Mouse (Mus musculus) small intestine, adult 2 months (tissue): ENCODE results near the gene Tmed9. TPM values are rescaled to one million over a fixed set of nuclear protein-coding genes. Genes with fewer than 3 reads are reported as not detected.
A peak's percentile ranks its signal among the peaks of the same experiment; 100 is the strongest.

Experiments
- H3K27ac ChIP-seq: fragments of 200-500 bp; 2 replicates; pipeline ENCODE4 v1.5.1; 2012; ENCODE audit warnings: low read depth, low read length, control low read depth, inconsistent platforms; ENCODE audit not compliant: insufficient read depth
- H3K27me3 ChIP-seq: fragments of 200-500 bp; 2 replicates; pipeline ENCODE4 v1.6.1; 2012; ENCODE audit warnings: mild to moderate bottlenecking, moderate library complexity, low read length, inconsistent platforms; ENCODE audit not compliant: control insufficient read depth, insufficient read depth
- H3K36me3 ChIP-seq: fragments of 200-500 bp; 2 replicates; pipeline ENCODE4 v1.6.1; 2012; ENCODE audit warnings: mild to moderate bottlenecking, low read length, control low read depth, inconsistent platforms; ENCODE audit not compliant: control insufficient read depth, insufficient read depth
- H3K4me1 ChIP-seq: fragments of 200-500 bp; 2 replicates; pipeline ENCODE4 v1.6.1; 2012; ENCODE audit warnings: low read length, inconsistent platforms, mixed read lengths; ENCODE audit not compliant: control insufficient read depth, insufficient read depth, insufficient read length
- H3K4me3 ChIP-seq: fragments of 200-500 bp; 2 replicates; pipeline ENCODE4 v1.5.1; 2012; ENCODE audit warnings: low read depth, mild to moderate bottlenecking, control low read depth, inconsistent platforms, low read length, moderate library complexity
- CTCF ChIP-seq: fragments of 200-500 bp; IDR thresholded peaks from 2 replicates; pipeline ENCODE4 v1.5.1; 2012; ENCODE audit warnings: low read depth, mild to moderate bottlenecking, control low read depth, inconsistent platforms, low read length, moderate library complexity, mixed read lengths; ENCODE audit not compliant: insufficient replicate concordance, insufficient read length; ENCODE audit errors: extremely low read depth
- POLR2A ChIP-seq: fragments of 200-500 bp; IDR thresholded peaks from 2 replicates; pipeline ENCODE4 v1.6.1; 2012; ENCODE audit warnings: low read depth, mild to moderate bottlenecking, control low read depth, inconsistent platforms, low read length, moderate library complexity
- WGBS: fragments of 180-500 bp; shearing (Covaris S2); methylation state at CpG from one replicate; pipeline ENCODE4 v1.1.7; 2018; 5-methylcytosine and 5-hydroxymethylcytosine counted together
- polyA plus RNA-seq: library from polyadenylated mRNA; depleted of rRNA; stranded (reverse); fragments of >200 nt; gene quantifications from 2 replicates; pipeline ENCODE4 v1.2.3, GENCODE M21; 2012

Tmed9 gene
- polyA plus RNA-seq, 1 experiment, result 21.1 TPM

DNA sequence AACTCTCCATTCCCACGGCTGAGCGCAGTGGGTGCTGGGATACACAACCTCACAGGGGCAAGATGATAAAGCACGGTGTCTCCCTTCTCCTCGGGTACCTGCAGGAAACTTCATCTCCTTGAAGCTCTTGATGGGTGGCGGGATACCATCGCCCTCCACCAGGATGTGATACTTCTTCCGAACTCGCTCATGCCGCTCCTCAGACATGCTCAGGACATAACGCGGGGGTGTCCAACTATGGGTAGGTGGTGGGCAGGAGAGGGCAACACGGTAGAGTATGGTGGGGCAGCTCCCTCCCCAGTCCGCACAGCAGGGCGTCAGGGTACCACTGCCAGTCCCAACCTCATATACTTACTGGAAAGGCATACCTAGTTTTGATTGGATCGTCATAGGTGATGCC lies 38.3 kb upstream of the Tmed9 start:
- TF ChIP-seq POLR2A (no peak), CTCF (no peak)
- 93% methylated on average over 15 of the region's 15 CpGs for WGBS

DNA sequence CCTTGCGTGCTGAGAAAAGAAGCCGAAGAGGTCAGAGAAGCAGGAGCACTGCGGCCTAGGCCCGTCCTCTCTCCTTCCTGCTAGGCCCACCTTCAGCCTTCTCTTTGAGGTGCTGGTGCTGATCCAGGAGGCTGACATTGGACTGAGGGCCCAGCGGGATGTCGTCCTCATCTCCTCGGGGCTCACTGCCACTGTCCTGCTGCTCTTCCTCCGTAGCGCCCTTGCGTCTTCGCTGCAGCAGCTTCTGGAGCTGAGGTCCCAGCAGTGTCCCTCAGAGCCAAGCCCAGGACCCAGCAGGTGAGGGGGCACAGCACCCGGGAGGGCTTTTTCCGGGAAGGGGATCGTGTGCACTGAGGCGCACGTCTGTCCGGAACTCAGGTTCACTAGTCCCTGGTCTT lies 37.7 kb upstream of the Tmed9 start:
- WGBS, result 16% methylated on average over 17 of the region's 17 CpGs
- H3K27ac ChIP-seq, result no peak overlapping the region
- TF ChIP-seq POLR2A (no peak), CTCF (no peak)
- H3K4me3 ChIP-seq, result peak overlapping the region; percentile 84
- H3K36me3 ChIP-seq, result peaks cover 34% of the 10 kb centered on the region
- no peaks in the 10 kb centered on the region for H3K27me3 ChIP-seq
- H3K4me1 ChIP-seq, result peaks cover 9% of the 10 kb centered on the region

More for the DNA sequence above, 38.3 kb upstream of the Tmed9 start:
- peaks cover 38% of the 10 kb centered on the region for H3K36me3 ChIP-seq
- no peak overlapping the region for H3K27ac ChIP-seq
- peaks cover 9% of the 10 kb centered on the region for H3K4me1 ChIP-seq
- H3K4me3 ChIP-seq, result peak overlapping the region; percentile 84
- no peaks in the 10 kb centered on the region for H3K27me3 ChIP-seq

DNA sequence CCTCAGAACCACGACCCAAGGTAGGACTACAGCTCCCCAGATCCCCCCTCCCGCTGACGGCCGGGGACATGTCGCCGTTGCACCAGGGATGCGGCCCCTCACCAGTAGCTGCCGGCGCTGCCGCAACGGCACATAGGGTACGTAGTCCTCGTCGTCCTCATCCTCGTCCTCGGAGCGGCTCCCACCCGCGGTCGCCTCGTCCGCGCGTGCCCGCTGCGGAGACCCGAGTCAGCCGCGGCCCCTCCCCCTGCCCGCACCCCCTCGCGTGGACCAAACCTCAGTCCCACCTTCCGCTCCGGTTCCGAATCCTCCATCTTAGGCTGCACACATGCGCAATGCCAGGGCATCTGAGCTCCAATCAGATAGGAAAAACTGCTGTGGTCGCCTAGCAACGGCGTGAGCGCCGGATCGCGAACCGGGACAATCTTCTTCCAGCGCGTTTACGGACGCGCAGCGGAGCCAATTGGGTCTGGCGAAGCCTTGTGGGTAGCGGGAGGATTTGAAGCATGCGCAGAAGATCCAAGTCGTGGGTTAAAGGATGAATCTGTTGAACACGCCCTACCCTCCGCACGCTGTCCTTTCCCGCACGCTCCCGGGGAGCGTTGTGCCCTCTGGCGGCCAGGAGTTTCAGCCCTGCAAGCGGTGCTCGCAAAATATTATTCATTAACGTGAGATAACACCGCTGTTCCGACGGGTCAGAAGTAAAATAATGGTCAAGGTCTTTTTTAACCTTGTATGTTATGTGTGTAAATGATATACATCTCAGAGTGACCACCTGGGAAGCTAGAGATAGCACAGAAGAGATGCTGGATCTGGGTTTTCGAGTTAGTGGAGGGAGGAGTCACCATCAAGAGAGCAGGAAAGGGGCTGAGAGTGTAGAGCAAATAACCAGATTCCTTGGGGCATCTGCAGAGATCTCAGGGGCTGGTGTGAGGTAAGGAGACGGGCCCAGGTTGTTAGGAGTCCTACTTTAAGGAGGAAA lies 37.0 kb upstream of the Tmed9 start, which contains the start of gene Ddx41:
Gene Ddx41, minus strand, starts transcription at position 465 of the 982 bp plus-strand sequence.
- peaks cover 35% of the 10 kb centered on the region for H3K36me3 ChIP-seq
- no peak within 1 kb of the TSS for H3K27ac ChIP-seq
- TF ChIP-seq CTCF, result peak; percentile 91
- peak; percentile 55; the same call in 1 of the 2 replicates for TF ChIP-seq POLR2A
- peak within 1 kb of the TSS; percentile 84 for H3K4me3 ChIP-seq
- no peaks in the 10 kb centered on the region for H3K27me3 ChIP-seq
- H3K4me1 ChIP-seq, result peaks cover 9% of the 10 kb centered on the region
- under 1% methylated on average over 70 of the region's 70 CpGs for WGBS

DNA sequence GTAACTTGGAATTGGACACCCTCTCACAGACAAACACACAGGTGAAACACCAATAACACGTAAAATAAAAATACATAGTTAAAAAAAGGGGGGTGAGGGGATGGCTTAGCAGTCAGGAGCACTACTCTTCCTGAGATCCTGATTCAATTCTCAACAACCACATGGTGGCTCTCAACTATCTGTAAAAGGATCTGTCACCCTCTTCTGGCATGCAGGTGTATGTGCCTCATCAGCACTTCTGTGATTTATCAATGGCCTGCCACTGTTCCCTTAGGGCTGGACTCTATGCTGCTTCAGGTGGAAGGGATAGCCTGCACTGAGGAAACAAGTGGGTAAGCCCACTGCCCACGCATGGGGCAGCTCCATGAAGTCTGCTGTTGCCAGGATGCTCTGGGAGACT lies 32.6 kb upstream of the Tmed9 start:
- H3K36me3 ChIP-seq, result peaks cover 44% of the 10 kb centered on the region
- TF ChIP-seq POLR2A, result no peak
- TF ChIP-seq CTCF, result no peak
- WGBS, result 88% methylated on average over 2 of the region's 2 CpGs

DNA sequence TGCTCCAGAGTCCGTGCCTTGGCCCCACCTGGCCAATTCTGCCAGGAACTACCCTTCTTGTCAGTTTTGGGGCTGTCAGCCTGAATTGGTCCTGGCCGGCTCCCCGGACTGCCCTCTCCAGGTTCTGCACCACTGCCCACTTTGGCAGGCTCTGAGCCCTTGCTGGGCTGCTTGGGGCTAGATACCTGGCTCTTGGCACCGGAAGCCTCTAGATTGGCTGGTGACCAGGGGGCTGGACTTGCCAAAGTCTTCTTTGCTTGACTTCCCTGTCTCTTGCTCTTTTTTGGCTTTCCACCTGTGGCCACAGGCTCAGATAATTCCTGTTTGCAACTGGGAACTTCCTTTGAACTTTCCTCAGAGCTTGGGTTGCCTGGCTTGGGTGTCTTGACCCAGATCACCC lies 30.6 kb upstream of the Tmed9 start:
- Histone ChIP-seq H3K4me3 (no peak overlapping the region), H3K27ac (no peak overlapping the region), H3K4me1 (no peaks in the 10 kb centered on the region), H3K27me3 (no peaks in the 10 kb centered on the region), H3K36me3 (peaks cover 45% of the 10 kb centered on the region)
- WGBS, result 96% methylated on average over 4 of the region's 4 CpGs
- TF ChIP-seq CTCF (no peak), POLR2A (no peak)

More for the DNA sequence above, 32.6 kb upstream of the Tmed9 start:
- Histone ChIP-seq H3K27me3 (no peaks in the 10 kb centered on the region), H3K4me1 (no peaks in the 10 kb centered on the region), H3K4me3 (no peak overlapping the region), H3K27ac (no peak overlapping the region)

DNA sequence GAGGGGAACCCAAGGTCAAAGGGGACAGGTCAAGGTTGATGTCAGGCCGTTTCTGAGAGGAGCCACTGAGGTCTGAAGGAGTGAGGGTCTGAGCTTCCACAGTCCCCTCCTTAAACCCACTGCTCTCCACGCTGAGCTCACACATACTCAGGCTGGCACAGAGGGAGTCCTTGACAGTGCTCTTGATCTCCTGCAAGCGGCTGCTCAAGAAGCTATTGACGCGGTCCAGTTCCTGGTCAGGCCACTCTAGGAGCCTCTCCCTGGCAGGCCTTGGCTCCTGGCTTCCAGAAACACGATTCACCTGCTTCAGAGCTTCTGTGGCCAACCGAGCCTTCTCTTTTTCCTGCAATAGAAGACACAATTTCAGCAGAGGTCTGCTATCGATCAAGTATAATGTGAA lies 30.1 kb upstream of the Tmed9 start:
- no peaks in the 10 kb centered on the region for H3K4me1 ChIP-seq
- no peaks in the 10 kb centered on the region for H3K27me3 ChIP-seq
- WGBS, result 88% methylated on average over 8 of the region's 8 CpGs
- peaks cover 45% of the 10 kb centered on the region for H3K36me3 ChIP-seq
- H3K4me3 ChIP-seq, result no peak overlapping the region
- no peak overlapping the region for H3K27ac ChIP-seq
- no peak for TF ChIP-seq CTCF
- no peak for TF ChIP-seq POLR2A

- TF ChIP-seq POLR2A (no peak), CTCF (no peak)
- WGBS, result 93% methylated on average over 6 of the region's 6 CpGs
- H3K27me3 ChIP-seq, result no peaks in the 10 kb centered on the region
- no peaks in the 10 kb centered on the region for H3K4me1 ChIP-seq
- no peak overlapping the region for H3K27ac ChIP-seq
- H3K4me3 ChIP-seq, result no peak overlapping the region
- peaks cover 47% of the 10 kb centered on the region for H3K36me3 ChIP-seq
Observed at GRCm38 (mm10) chr13:55544792-55545191, 28.7 kb upstream of the Tmed9 start.
